Mouse (Mus musculus): ENCODE measurements around the gene Nup210l. TPM values are rescaled to one million over a fixed set of nuclear protein-coding genes. Genes with fewer than 3 reads are reported as not detected.

The Nup210l gene
- polyA plus RNA-seq, 1 experiment from 2014 or later = 0.61 TPM

DNA sequence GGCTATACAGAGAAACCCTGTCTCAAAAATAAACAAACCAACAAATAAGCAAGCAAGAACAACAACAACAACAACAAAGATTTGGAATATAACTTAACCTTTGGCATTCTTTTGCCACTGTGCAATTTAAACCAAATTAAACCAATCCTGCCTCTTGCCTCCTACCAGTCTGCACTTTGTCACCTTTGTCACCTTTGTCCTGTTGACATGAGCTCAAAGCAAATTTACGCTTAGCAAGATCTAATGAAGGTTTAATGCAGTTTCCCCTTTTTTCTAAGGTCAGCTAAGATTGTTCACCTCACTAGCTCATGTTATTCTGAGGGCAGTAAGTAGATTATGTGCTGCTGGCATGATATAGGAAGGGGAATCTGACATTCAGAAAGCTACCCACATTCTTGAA is 93.6 kb downstream of the Nup210l start:
- Histone ChIP-seq H3K36me3 (replicated peaks) (no peaks in the 10 kb centered on the region), H3K9me3 (no peaks in the 10 kb centered on the region), H3K4me1 (peaks cover 8% of the 10 kb centered on the region), H3K4me3 (no peak overlapping the region), H3K27ac (no peak overlapping the region), H3K27me3 (ENCODE audit: poor library complexity, severe bottlenecking) (no peaks in the 10 kb centered on the region)
- WGBS = 93% methylated on average over 1 of the region's 1 CpGs
- no peak for DNase-seq (ENCODE audit: extremely low spot score, low spot score)

DNA sequence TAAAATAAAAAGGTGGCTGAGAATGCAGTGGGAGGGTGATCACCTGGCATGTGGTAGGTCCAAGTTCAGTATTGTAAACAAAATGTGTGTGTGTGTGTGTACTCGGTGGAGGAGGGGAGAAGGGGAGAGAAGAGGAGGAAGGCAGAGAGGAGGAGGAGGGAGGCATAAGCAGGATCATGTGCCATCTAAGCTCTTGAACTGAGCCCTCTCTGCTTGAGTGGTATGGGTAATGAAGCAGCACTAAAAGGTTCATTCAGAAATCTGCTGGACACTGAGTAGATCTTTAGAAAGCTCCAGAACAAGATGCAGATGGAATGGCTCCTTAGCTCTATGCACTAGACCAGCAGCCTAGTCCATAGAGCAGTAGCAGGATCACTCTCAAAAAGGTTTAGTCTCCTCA is 99.0 kb downstream of the Nup210l start:
- DNase-seq (ENCODE audit: extremely low spot score, low spot score) = no peak
- Histone ChIP-seq H3K4me1 (peaks cover 10% of the 10 kb centered on the region), H3K27me3 (ENCODE audit: poor library complexity, severe bottlenecking) (no peaks in the 10 kb centered on the region), H3K4me3 (no peak overlapping the region), H3K36me3 (replicated peaks) (peaks cover 22% of the 10 kb centered on the region), H3K27ac (no peak overlapping the region), H3K9me3 (no peaks in the 10 kb centered on the region)
- 57% methylated on average over 1 of the region's 1 CpGs for whole genome bisulfite sequencing

DNA sequence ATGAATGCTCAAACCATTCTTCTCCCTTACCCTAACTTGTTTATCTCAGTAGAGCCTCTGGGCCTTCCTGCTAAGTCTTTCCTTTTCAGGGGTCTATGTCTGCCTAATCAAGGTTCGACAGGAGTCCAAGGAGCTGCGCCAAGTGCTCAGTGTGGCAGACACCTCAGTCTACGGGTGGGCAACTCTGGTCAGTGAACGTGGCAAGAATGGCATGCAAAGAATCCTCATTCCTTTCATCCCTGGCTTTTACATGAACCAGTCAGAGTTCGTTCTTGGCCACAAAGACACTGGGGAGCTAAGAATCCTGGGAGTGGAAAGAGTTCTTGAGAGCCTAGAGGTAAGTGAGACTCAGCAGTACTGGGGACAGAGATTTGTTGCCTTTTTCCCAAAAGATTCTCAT is 99.7 kb downstream of the Nup210l start:
- DNase-seq (ENCODE audit: extremely low spot score, low spot score) = no peak
- Histone ChIP-seq H3K27me3 (ENCODE audit: poor library complexity, severe bottlenecking) (no peaks in the 10 kb centered on the region), H3K4me3 (no peak overlapping the region), H3K27ac (no peak overlapping the region), H3K9me3 (no peaks in the 10 kb centered on the region), H3K36me3 (replicated peaks) (peaks cover 29% of the 10 kb centered on the region), H3K4me1 (peaks cover 10% of the 10 kb centered on the region)
- 79% methylated on average over 5 of the region's 5 CpGs for WGBS

- no peak overlapping the region for H3K4me3 ChIP-seq
- no peak for DNase-seq (ENCODE audit: extremely low spot score, low spot score)
- no peaks in the 10 kb centered on the region for H3K27me3 ChIP-seq (ENCODE audit: poor library complexity, severe bottlenecking)
- no peak overlapping the region for H3K27ac ChIP-seq
- H3K9me3 ChIP-seq = no peaks in the 10 kb centered on the region
- peaks cover 10% of the 10 kb centered on the region for H3K4me1 ChIP-seq
- peaks cover 39% of the 10 kb centered on the region for H3K36me3 ChIP-seq (replicated peaks)
- 94% methylated on average over 2 of the region's 2 CpGs for WGBS
Measured at GRCm38 (mm10) chr3:90204582-90204981, 100.7 kb downstream of the Nup210l start.

GRCm38 (mm10) chr3:90208662-90209061 is 104.7 kb downstream of the Nup210l start:
- H3K9me3 ChIP-seq = no peaks in the 10 kb centered on the region
- H3K4me3 ChIP-seq = no peak overlapping the region
- peaks cover 70% of the 10 kb centered on the region for H3K36me3 ChIP-seq (replicated peaks)
- no peaks in the 10 kb centered on the region for H3K27me3 ChIP-seq (ENCODE audit: poor library complexity, severe bottlenecking)
- no peak overlapping the region for H3K27ac ChIP-seq
- 94% methylated on average over 2 of the region's 2 CpGs for WGBS
- peaks cover 20% of the 10 kb centered on the region for H3K4me1 ChIP-seq
- no peak for DNase-seq (ENCODE audit: extremely low spot score, low spot score)

DNA sequence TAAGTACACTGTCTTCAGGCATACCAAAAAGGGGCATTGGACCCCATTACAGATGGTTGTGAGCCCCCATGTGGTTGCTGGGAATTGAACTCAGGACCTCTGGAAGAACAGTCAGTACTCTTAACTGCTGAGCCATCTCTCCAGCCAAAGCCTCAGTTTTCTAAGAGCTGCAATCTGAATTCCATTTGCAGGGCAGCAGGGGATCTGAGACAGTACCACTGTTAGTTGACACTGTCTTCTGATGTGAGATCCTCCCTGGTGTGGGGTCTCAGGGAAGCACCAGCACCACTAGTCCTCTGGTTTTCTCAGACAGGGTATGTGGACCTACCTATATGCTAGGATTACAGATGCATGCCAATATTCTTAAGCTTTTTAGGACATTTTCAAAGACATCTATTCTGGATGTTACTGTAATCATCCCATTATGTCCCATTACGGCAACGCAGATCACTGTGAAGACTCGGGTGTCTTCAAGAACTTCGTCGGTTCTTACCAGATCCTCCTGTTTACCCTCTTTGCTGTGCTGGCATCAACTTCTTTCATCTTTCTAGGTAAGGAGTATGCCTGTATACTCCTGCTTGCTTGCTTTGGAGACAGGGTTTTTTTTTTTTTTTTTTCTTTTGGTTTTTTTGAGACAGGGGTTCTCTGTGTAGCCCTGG is 106.1 kb downstream of the Nup210l start:
- WGBS = 97% methylated on average over 5 of the region's 5 CpGs
- no peaks in the 10 kb centered on the region for H3K27me3 ChIP-seq (ENCODE audit: poor library complexity, severe bottlenecking)
- H3K4me1 ChIP-seq = peaks cover 27% of the 10 kb centered on the region
- no peak overlapping the region for H3K27ac ChIP-seq
- DNase-seq (ENCODE audit: extremely low spot score, low spot score) = no peak
- H3K36me3 ChIP-seq (replicated peaks) = peaks cover 70% of the 10 kb centered on the region
- no peaks in the 10 kb centered on the region for H3K9me3 ChIP-seq
- no peak overlapping the region for H3K4me3 ChIP-seq

- peaks cover 59% of the 10 kb centered on the region for H3K36me3 ChIP-seq (replicated peaks)
- DNase-seq (ENCODE audit: extremely low spot score, low spot score) = no peak
Measured at GRCm38 (mm10) chr3:90211475-90212398, 107.8 kb downstream of the Nup210l start.

GRCm38 (mm10) chr3:90212723-90213122 is 108.8 kb downstream of the Nup210l start:
- WGBS = 21% methylated on average over 5 of the region's 5 CpGs
- peak overlapping the region; percentile 94 for H3K4me3 ChIP-seq
- H3K27me3 ChIP-seq (ENCODE audit: poor library complexity, severe bottlenecking) = no peaks in the 10 kb centered on the region
- DNase-seq (ENCODE audit: extremely low spot score, low spot score) = no peak
- H3K27ac ChIP-seq = peak overlapping the region; percentile 97
- peaks cover 50% of the 10 kb centered on the region for H3K36me3 ChIP-seq (replicated peaks)
- H3K4me1 ChIP-seq = peaks cover 27% of the 10 kb centered on the region
- no peaks in the 10 kb centered on the region for H3K9me3 ChIP-seq

More at GRCm38 (mm10) chr3:90211475-90212398, 107.8 kb downstream of the Nup210l start:
- no peak overlapping the region for H3K27ac ChIP-seq
- WGBS = 87% methylated on average over 13 of the region's 13 CpGs
- H3K4me3 ChIP-seq = peak overlapping the region; percentile 94
- H3K9me3 ChIP-seq = no peaks in the 10 kb centered on the region
- peaks cover 27% of the 10 kb centered on the region for H3K4me1 ChIP-seq
- H3K27me3 ChIP-seq (ENCODE audit: poor library complexity, severe bottlenecking) = no peaks in the 10 kb centered on the region

DNA sequence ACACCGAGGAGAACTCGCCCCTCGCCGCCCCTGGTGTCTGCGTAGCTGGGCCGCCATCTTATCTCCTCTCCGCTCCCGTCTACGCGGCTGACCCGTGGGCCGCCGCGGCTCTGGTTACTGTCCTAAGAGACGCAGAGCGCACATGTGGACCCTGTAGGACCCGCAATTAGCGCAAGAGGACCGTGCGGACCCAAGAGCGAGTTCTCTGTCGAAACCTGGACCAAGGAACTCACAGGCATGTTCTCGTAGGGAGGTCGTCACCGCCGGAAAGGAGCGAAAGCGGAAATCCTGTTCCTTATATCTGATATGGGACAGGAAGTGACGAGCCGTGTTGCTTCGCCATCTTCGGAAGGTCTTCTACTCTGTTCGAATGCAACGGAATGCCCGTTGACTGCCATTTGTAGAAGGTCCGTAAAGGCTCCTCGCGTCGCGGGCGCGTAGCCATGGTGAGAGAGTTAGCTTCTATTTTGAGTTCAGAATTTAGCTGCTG is 109.5 kb downstream of the Nup210l start, which contains the start of the genes Rps27 and Rab13:
Gene Rps27 (minus strand): TSS at position 275 of the 490 bp plus-strand sequence.
Gene Rab13 (plus strand): TSS at position 319 of the 490 bp plus-strand sequence.
- Histone ChIP-seq H3K36me3 (replicated peaks) (peaks cover 43% of the 10 kb centered on the region), H3K27ac (peak within 1 kb of the TSS; percentile 97), H3K27me3 (ENCODE audit: poor library complexity, severe bottlenecking) (no peaks in the 10 kb centered on the region), H3K9me3 (no peaks in the 10 kb centered on the region), H3K4me1 (peaks cover 27% of the 10 kb centered on the region), H3K4me3 (peak within 1 kb of the TSS; percentile 94)
- WGBS = under 1% methylated on average over 42 of the region's 42 CpGs
- DNase-seq (ENCODE audit: extremely low spot score, low spot score) = peak; percentile 91

DNA sequence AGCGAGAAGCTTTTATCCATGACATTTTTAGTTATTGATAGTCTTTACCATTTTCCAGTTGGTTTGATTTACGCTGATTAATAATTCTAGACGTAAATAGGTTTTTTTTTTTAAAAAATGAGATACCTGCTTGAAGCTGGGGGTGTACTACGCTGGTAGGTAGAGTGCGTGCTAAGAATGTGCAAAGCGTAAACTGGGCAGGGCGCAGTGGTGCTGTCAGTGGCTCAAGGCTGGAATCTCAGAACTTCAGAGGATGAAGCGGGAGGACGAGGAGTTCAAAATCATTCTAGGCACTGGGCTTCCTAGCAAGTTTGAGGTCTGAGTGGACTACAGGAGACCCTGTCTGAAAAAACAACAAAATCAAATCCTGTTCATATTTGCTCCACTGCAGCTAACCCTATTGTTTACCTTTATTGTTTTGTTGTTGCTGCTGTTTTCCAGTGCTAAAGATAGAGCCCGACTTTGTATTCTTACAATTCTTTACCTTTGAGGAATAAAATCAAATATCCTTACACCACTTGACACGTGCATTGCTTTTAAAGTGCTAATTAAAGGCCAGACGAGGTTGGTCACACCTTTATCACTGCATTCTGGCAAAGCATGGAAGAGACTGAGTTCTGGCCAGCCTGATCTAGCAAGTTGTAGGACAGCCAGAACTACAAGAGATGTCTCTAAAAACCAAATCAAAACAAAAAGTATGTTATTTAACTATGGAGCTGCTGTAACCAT is 110.2 kb downstream of the Nup210l start:
- no peak for DNase-seq (ENCODE audit: extremely low spot score, low spot score)
- H3K27ac ChIP-seq = peak overlapping the region; percentile 97
- no peaks in the 10 kb centered on the region for H3K9me3 ChIP-seq
- H3K36me3 ChIP-seq (replicated peaks) = peaks cover 36% of the 10 kb centered on the region
- H3K4me1 ChIP-seq = peaks cover 27% of the 10 kb centered on the region
- peak overlapping the region; percentile 94 for H3K4me3 ChIP-seq
- H3K27me3 ChIP-seq (ENCODE audit: poor library complexity, severe bottlenecking) = no peaks in the 10 kb centered on the region
- 14% methylated on average over 12 of the region's 12 CpGs for WGBS

DNA sequence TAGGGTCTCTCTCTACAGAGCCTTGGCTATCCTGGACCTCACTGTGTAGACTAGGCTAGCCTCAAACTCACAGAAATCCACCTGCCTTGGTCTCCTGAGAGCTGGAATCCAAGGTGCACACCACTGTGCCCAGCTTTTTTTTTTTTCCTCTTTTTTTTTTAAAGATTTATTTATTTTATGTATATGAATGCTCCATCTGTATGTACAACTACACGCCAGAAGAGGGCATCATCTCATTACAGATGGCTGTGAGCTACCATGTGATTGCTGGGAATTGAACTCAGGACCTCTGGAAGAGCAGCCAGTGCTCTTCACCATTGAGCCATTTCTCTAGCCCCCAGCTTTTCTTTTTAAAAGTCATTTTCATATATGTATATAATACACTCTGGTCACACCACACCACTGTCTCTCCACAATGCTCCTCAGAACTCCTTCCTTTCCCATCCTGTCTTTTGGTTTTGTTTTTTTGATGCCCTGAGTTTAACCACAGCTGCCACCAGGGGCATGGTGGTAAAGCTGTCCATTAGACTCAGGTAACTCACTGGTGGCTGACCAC is 112.0 kb downstream of the Nup210l start:
- Histone ChIP-seq H3K9me3 (no peaks in the 10 kb centered on the region), H3K36me3 (replicated peaks) (peaks cover 19% of the 10 kb centered on the region), H3K4me3 (no peak overlapping the region), H3K27me3 (ENCODE audit: poor library complexity, severe bottlenecking) (no peaks in the 10 kb centered on the region), H3K27ac (no peak overlapping the region), H3K4me1 (peaks cover 38% of the 10 kb centered on the region)
- WGBS = 50% methylated on average over 1 of the region's 1 CpGs
- DNase-seq (ENCODE audit: extremely low spot score, low spot score) = no peak

GRCm38 (mm10) chr3:90220088-90220487 is 116.2 kb downstream of the Nup210l start:
- DNase-seq (ENCODE audit: extremely low spot score, low spot score) = peak; percentile 42
- peak overlapping the region; percentile 89 for H3K27ac ChIP-seq
- H3K4me3 ChIP-seq = peak overlapping the region; percentile 64
- H3K4me1 ChIP-seq = peaks cover 27% of the 10 kb centered on the region
- WGBS = 15% methylated on average over 6 of the region's 6 CpGs
- H3K27me3 ChIP-seq (ENCODE audit: poor library complexity, severe bottlenecking) = no peaks in the 10 kb centered on the region
- no peaks in the 10 kb centered on the region for H3K9me3 ChIP-seq
- H3K36me3 ChIP-seq (replicated peaks) = peaks cover 22% of the 10 kb centered on the region

Data from forebrain, embryonic 10.5 days (tissue).